Mouse (Mus musculus): ENCODE measurements around the gene Slc8a2.

DNA sequence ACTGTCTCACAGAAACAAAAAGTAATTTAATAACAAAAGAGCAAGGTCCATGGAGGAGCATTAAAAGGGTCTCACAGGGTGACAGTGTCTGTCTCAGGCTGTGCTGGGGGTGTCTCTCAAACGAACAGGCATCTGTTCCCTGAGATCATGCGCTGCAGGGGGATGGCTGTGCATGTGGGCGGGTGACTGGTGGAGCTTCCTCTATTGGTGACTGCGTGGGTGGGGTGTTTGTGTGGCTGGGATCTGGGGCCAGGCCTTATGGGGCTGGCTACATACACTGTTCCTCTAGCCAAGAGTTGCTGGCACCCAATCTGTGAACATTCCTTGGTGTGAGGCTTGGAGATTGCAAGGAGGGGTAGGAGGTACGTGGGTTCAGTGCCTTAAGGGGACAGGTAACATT lies 19.6 kb downstream of the Slc8a2 start:
- no peak for TF ChIP-seq CTCF (IDR thresholded peaks at IDR 0.05; ENCODE audit: low read depth)
- TF ChIP-seq EP300 (IDR thresholded peaks at IDR 0.05; ENCODE audit: low read depth) = no peak

Measured in liver, postnatal 0 days (tissue).